Mouse (Mus musculus): ENCODE data around the gene Sept9. TPM values are rescaled to one million over a fixed set of nuclear protein-coding genes. Genes with fewer than 3 reads are reported as not detected.
A peak's percentile ranks its signal among the peaks of the same experiment; 100 is the strongest.

Gene Sept9
- polyA plus RNA-seq, 1 experiment, result 118 TPM

- Histone ChIP-seq H3K4me1 (ENCODE audit: control insufficient read depth, insufficient read depth, insufficient read length, low read length) (peaks cover 35% of the 10 kb centered on the region), H3K27ac (replicated peaks; ENCODE audit: low read depth, low read length) (no peak overlapping the region), H3K4me3 (ENCODE audit: insufficient read depth, low read depth, low read length) (no peak overlapping the region)
Measured at GRCm38 (mm10) chr11:117252846-117253245, 53.4 kb downstream of the Sept9 start.

DNA sequence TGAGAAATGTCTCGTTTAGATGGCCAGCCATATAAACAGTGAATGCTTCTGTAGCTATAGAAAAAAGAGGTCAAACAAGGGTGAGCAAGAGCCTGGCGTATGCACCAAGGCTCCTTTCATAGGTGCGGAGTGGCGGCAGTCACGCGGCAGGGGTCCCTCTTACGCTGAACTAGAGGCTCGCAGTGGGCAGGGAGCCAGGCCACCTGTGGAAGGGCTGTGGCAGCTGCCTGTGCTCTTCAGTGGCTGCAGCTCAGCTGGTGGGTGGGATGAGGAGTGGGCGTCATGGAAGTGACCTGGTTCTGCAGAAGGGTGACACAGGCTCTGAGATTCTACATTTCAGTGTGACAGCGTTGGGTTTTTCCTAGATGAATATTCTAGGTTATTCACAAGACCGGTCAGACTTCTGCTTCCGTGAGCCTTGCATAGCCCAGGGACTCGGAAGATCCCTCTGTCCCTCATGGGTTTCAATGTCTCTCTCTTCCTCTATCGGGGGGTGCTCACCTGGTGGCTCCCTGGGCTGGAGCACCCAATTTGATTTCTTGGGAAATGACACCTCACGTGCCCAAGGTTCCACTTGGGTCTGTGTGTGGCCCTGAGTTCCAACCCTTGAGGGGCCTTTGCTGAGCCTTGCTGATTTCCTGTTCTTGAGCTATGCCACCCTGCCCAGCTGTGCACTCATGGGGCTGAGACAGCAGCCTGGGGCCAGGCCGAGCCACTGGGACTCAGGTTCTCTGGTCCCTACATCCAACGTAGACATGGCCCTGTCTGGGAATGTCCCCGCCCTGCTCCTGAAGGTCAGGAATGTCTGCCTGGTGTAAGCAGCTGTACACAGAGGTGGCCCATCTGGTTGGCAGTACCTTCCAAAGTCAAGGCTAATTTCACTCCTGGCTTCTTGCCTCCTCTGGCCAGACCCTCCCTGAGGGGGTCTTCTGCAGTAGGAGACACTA, 55.0 kb downstream of the Sept9 start:
- peaks cover 35% of the 10 kb centered on the region for H3K4me1 ChIP-seq (ENCODE audit: control insufficient read depth, insufficient read depth, insufficient read length, low read length)
- H3K27ac ChIP-seq (replicated peaks; ENCODE audit: low read depth, low read length), result no peak overlapping the region; the same call in 1 of the 2 replicates
- H3K4me3 ChIP-seq (ENCODE audit: insufficient read depth, low read depth, low read length), result no peak overlapping the region

GRCm38 (mm10) chr11:117255108-117255489, 55.6 kb downstream of the Sept9 start:
- Histone ChIP-seq H3K27ac (replicated peaks; ENCODE audit: low read depth, low read length) (no peak overlapping the region), H3K4me1 (ENCODE audit: control insufficient read depth, insufficient read depth, insufficient read length, low read length) (peaks cover 35% of the 10 kb centered on the region), H3K4me3 (ENCODE audit: insufficient read depth, low read depth, low read length) (no peak overlapping the region)

DNA sequence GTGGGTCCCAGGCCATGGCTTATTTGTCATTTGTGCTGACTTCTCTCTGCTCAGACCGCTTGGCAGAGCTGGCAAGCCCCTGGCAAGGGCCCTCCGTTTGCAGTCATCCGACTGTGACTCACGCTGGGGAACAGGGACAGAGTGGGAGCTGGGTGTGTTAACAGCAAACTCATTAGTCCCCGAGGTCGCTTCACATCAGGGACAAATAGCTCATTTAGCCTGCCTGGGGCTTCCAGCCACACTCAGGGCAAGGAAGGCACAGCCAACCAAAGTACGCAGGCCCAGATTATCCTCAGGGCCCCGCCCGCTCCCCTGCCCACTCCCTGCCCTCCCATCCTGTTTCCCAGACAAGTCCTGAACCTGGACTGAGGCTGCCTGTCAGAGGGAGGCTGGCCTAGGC, 56.6 kb downstream of the Sept9 start:
- H3K4me3 ChIP-seq (ENCODE audit: insufficient read depth, low read depth, low read length), result no peak overlapping the region
- peak overlapping the region; percentile 46 for H3K27ac ChIP-seq (replicated peaks; ENCODE audit: low read depth, low read length)
- H3K4me1 ChIP-seq (ENCODE audit: control insufficient read depth, insufficient read depth, insufficient read length, low read length), result peaks cover 35% of the 10 kb centered on the region

- Histone ChIP-seq H3K4me1 (ENCODE audit: control insufficient read depth, insufficient read depth, insufficient read length, low read length) (peaks cover 32% of the 10 kb centered on the region), H3K27ac (replicated peaks; ENCODE audit: low read depth, low read length) (no peak overlapping the region), H3K4me3 (ENCODE audit: insufficient read depth, low read depth, low read length) (no peak overlapping the region)
Measured at GRCm38 (mm10) chr11:117256840-117257239, 57.4 kb downstream of the Sept9 start.

- Histone ChIP-seq H3K4me1 (ENCODE audit: control insufficient read depth, insufficient read depth, insufficient read length, low read length) (peaks cover 32% of the 10 kb centered on the region), H3K4me3 (ENCODE audit: insufficient read depth, low read depth, low read length) (no peak overlapping the region), H3K27ac (replicated peaks; ENCODE audit: low read depth, low read length) (no peak overlapping the region)
Measured at GRCm38 (mm10) chr11:117257266-117257665, 57.8 kb downstream of the Sept9 start.

- H3K4me1 ChIP-seq (ENCODE audit: control insufficient read depth, insufficient read depth, insufficient read length, low read length), result peaks cover 32% of the 10 kb centered on the region
- H3K27ac ChIP-seq (replicated peaks; ENCODE audit: low read depth, low read length), result no peak overlapping the region
- no peak overlapping the region for H3K4me3 ChIP-seq (ENCODE audit: insufficient read depth, low read depth, low read length)
Measured at GRCm38 (mm10) chr11:117257842-117258241, 58.4 kb downstream of the Sept9 start.

DNA sequence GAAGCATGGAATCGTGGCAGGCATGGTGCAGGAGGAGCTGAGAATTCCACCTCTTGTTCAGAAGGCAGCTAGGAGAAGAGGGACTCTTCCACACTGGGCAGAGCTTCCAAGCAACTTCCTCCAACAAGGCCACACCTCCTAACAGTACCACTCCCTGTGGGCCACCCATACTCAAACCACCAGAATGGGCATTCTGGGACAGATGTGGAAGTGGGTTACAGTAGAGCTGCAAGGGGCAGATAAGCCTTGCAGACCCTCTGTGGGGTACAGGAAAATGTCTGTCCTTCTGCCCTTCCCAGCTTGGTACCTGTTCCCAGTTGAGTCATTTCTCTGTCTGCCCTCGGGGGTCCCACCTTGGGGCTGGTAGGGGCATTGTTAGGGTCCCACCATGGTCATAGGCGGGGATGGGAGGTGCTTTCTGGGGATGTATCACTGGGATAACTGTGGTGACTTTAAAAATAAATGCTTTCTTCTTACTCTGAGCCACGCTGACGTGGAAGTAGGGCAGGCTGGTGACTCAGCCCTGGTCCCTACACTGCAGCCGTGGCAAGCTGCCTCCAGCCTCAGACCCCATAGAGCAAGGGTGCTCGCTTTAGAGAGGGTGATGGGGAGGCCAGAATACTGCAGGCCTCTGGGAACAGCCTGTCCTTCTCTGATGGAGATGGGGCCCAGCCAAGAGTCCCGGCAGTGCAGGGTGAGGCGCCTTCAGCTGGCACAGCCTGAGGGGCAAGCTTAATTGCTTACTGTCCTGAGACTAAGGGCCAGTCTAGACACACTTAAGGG, 59.9 kb downstream of the Sept9 start:
- Histone ChIP-seq H3K4me3 (ENCODE audit: insufficient read depth, low read depth, low read length) (no peak overlapping the region), H3K4me1 (ENCODE audit: control insufficient read depth, insufficient read depth, insufficient read length, low read length) (peaks cover 38% of the 10 kb centered on the region), H3K27ac (replicated peaks; ENCODE audit: low read depth, low read length) (no peak overlapping the region)

GRCm38 (mm10) chr11:117260631-117261030, 61.2 kb downstream of the Sept9 start:
- Histone ChIP-seq H3K27ac (replicated peaks; ENCODE audit: low read depth, low read length) (no peak overlapping the region), H3K4me3 (ENCODE audit: insufficient read depth, low read depth, low read length) (no peak overlapping the region), H3K4me1 (ENCODE audit: control insufficient read depth, insufficient read depth, insufficient read length, low read length) (peaks cover 37% of the 10 kb centered on the region)

- H3K4me1 ChIP-seq (ENCODE audit: control insufficient read depth, insufficient read depth, insufficient read length, low read length), result peaks cover 31% of the 10 kb centered on the region
- H3K27ac ChIP-seq (replicated peaks; ENCODE audit: low read depth, low read length), result peak overlapping the region; percentile 97
- H3K4me3 ChIP-seq (ENCODE audit: insufficient read depth, low read depth, low read length), result no peak overlapping the region
Measured at GRCm38 (mm10) chr11:117263096-117263808, 63.8 kb downstream of the Sept9 start.

DNA sequence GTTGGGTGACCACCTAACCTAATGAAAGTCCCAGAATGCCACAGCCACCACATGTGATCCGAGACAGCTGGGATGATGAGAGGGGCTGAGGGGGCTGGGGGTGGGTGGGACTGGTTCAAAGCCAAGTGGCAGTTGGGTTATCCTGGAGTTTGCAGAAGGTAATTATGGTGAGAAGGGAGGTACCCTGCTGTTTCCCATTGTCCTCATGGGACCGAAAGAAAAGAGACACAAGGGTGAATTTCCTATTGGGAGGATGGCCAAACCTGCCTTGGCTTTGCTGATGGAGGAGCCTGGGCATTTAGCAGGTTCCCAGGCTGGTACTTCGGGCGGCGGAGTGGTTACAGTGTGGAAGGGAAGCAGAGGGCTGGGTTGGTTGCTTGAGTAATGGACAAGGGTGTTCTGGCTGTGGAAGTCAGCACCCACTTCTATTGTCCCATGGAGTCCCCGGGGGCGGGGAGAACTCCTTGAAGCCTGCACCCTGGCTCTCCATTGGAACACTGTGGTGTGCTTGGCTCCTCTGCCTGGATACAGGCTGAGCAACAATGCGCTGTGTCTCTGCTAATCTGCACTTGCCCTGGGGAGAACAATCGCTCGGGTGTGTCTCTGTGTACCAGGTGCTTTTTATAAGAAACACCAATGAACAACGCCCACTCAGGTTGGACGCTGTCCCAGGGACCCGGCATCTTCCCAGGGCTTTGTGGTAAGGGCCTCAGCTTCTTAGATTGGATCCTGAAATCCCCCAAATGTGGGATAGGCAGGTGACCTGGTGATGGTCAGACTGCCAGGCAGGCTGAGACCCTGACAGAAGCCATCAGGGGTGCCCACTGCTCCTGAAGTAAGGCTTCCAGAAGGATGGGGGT, 64.9 kb downstream of the Sept9 start:
- Histone ChIP-seq H3K27ac (replicated peaks; ENCODE audit: low read depth, low read length) (peak overlapping the region; percentile 97), H3K4me3 (ENCODE audit: insufficient read depth, low read depth, low read length) (peak overlapping the region; percentile 37), H3K4me1 (ENCODE audit: control insufficient read depth, insufficient read depth, insufficient read length, low read length) (peaks cover 34% of the 10 kb centered on the region)

GRCm38 (mm10) chr11:117265270-117265980, 66.0 kb downstream of the Sept9 start:
- Histone ChIP-seq H3K4me3 (ENCODE audit: insufficient read depth, low read depth, low read length) (peak overlapping the region; percentile 79), H3K4me1 (ENCODE audit: control insufficient read depth, insufficient read depth, insufficient read length, low read length) (peaks cover 35% of the 10 kb centered on the region), H3K27ac (replicated peaks; ENCODE audit: low read depth, low read length) (peak overlapping the region; percentile 95)

DNA sequence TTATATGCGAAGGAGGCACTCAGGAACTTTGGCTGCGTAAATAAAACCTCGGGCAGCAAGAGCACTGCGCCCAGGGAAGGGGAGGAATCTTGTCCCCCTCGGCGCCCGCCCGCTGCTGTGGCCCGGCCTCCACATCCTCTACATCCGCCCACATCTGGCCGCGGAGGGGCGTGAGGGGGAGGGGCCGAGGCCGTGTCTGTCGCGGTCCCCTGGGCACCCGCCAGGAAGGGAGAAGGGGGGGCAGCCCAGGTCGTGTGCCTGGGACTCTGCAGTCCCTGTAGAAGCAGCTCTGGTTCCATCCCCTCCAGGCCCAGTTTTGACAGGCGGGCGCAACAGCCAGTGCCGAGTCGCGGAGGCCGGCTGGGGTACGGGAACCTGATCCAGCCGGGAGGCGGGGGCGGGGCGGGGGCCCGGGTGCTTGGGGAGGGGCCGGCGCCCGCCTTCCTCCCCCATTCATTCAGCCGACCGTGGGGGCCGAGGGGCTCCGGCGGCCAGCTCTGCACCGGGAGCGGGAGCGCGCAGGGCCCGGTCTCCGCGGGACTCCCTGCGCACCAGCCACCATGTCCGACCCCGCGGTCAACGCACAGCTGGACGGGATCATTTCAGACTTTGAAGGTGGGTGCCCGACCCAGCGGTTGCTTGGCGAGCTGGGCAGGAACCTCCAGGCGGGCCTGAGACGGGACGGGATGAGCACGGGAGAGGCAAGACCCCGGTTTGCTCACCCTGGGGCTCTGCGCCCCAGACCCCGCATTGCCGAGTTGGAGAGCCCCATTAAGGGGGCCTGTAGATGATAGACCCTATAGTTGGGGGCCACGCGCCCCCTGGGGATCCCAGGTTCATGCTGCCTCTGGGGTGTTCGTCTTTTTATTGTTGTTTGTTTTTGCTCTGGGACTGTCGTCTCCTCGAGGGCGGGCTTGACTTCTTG, 66.8 kb downstream of the Sept9 start:
- Histone ChIP-seq H3K27ac (replicated peaks; ENCODE audit: low read depth, low read length) (peak overlapping the region; percentile 95), H3K4me1 (ENCODE audit: control insufficient read depth, insufficient read depth, insufficient read length, low read length) (peaks cover 35% of the 10 kb centered on the region), H3K4me3 (ENCODE audit: insufficient read depth, low read depth, low read length) (peak overlapping the region; percentile 79)
